Mouse (Mus musculus) spleen, adult 2 months (tissue): Measurements from ENCODE around the gene Fcgbp. TPM values are rescaled to one million over a fixed set of nuclear protein-coding genes. Genes with fewer than 3 reads are reported as not detected.

Experiments used
- DNase-seq, 2 experiments: peaks; one replicate each; pipeline versions ENCODE4 v3.0.0 to v3.0.0-alpha.2; 2012 to 2021; ENCODE audit warnings: low spot score in 2 of 2, low read depth in 1 of 2
- H3K27ac ChIP-seq: fragments of 200-500 bp; 2 replicates; pipeline ENCODE4 v1.5.1; 2012; ENCODE audit warnings: low read length, inconsistent platforms; ENCODE audit not compliant: insufficient read depth
- H3K27me3 ChIP-seq: fragments of 200-500 bp; 2 replicates; pipeline ENCODE4 v1.6.1; 2012; ENCODE audit warnings: mild to moderate bottlenecking, moderate library complexity, low read length, inconsistent platforms; ENCODE audit not compliant: control insufficient read depth, insufficient read depth
- H3K36me3 ChIP-seq: fragments of 200-500 bp; 2 replicates; pipeline ENCODE4 v1.6.1; 2012; ENCODE audit warnings: mild to moderate bottlenecking, low read length, inconsistent platforms; ENCODE audit not compliant: control insufficient read depth, insufficient read depth
- H3K4me1 ChIP-seq: fragments of 200-500 bp; 2 replicates; pipeline ENCODE4 v1.6.1; 2011; ENCODE audit warnings: inconsistent platforms; ENCODE audit not compliant: control insufficient read depth, insufficient read depth, insufficient read length
- H3K4me3 ChIP-seq: fragments of 200-500 bp; 2 replicates; pipeline ENCODE4 v1.5.1; 2011; ENCODE audit warnings: mild to moderate bottlenecking, inconsistent platforms; ENCODE audit not compliant: insufficient read depth, insufficient read length; ENCODE audit errors: extremely low read depth
- CTCF ChIP-seq: fragments of 200-500 bp; IDR thresholded peaks from 2 replicates; pipeline ENCODE4 v1.5.1; 2011; ENCODE audit warnings: mild to moderate bottlenecking, inconsistent platforms; ENCODE audit not compliant: insufficient read depth, insufficient read length, insufficient replicate concordance; ENCODE audit errors: extremely low read depth
- POLR2A ChIP-seq: fragments of 200-500 bp; IDR thresholded peaks from 2 replicates; pipeline ENCODE4 v1.6.1; 2011; ENCODE audit warnings: low read depth, low read length, inconsistent platforms
- WGBS: fragments of 180-500 bp; shearing (Covaris S2); methylation state at CpG from one replicate; pipeline ENCODE4 v1.1.7; 2018; 5-methylcytosine and 5-hydroxymethylcytosine counted together
- polyA plus RNA-seq: library from polyadenylated mRNA; depleted of rRNA; stranded (reverse); fragments of >200 nt; gene quantifications from 2 replicates; pipeline ENCODE4 v1.2.3, GENCODE M21; 2012; rRNA removed

The Fcgbp gene
- polyA plus RNA-seq, 1 experiment: 0.46 TPM

GRCm38 (mm10) chr7:28169489-28170422, 98.7 kb downstream of the Fcgbp start, which contains the start of gene Fbl:
Gene Fbl, plus strand, starts transcription at chr7:28169710.
- H3K4me3 ChIP-seq: peak within 1 kb of the TSS; percentile 90
- peaks cover 7% of the 10 kb centered on the region for H3K4me1 ChIP-seq
- TF ChIP-seq POLR2A (peak; percentile 68), CTCF (no peak)
- H3K27me3 ChIP-seq: no peaks in the 10 kb centered on the region
- under 1% methylated on average over 80 of the region's 80 CpGs for WGBS
- peak within 1 kb of the TSS; percentile 90 for H3K27ac ChIP-seq
- DNase-seq: peak; percentile 84 to 88
- H3K36me3 ChIP-seq: no peaks in the 10 kb centered on the region

Other genes with a start within 250 kb of the Fcgbp start
- gene Zfp59, start 232.6 kb upstream of the Fcgbp start, polyA plus RNA-seq: 0.25 and 0.39 TPM in 2 replicates
- gene Zfp607a, start 213.7 kb upstream of the Fcgbp start, polyA plus RNA-seq: 0.54 and 0.88 TPM in 2 replicates
- gene Zfp974, start 141.8 kb upstream of the Fcgbp start, polyA plus RNA-seq: 0.56 and 1.1 TPM in 2 replicates
- 0.92 and 1.4 TPM in 2 replicates for gene Zfp780b, start 92.1 kb upstream of the Fcgbp start, polyA plus RNA-seq
- gene Zfp850, start 57.1 kb upstream of the Fcgbp start, polyA plus RNA-seq: 0.40 and 0.63 TPM in 2 replicates
- 60.4 and 68.1 TPM in 2 replicates for gene Psmc4, start 21.1 kb upstream of the Fcgbp start, polyA plus RNA-seq
- gene 9530053A07Rik, start 58.2 kb downstream of the Fcgbp start, polyA plus RNA-seq: not detected in 2 replicates
- 49.5 and 52.2 TPM in 2 replicates for gene Fbl, start 98.5 kb downstream of the Fcgbp start, polyA plus RNA-seq
- gene Dyrk1b, start 108.2 kb downstream of the Fcgbp start, polyA plus RNA-seq: 22.4 and 29.4 TPM in 2 replicates
- gene Eid2, start 196.6 kb downstream of the Fcgbp start, polyA plus RNA-seq: 2.4 and 3.5 TPM in 2 replicates
- 4.1 and 9.3 TPM in 2 replicates for gene Eid2b, start 206.5 kb downstream of the Fcgbp start, polyA plus RNA-seq
- gene Selenov, start 219.9 kb downstream of the Fcgbp start, polyA plus RNA-seq: not detected in 2 replicates
- not detected in 2 replicates for gene Dll3, start 231.0 kb downstream of the Fcgbp start, polyA plus RNA-seq
- 37.9 and 45.7 TPM in 2 replicates for gene Timm50, start 240.8 kb downstream of the Fcgbp start, polyA plus RNA-seq